Mouse (Mus musculus) 416B (cell line): ENCODE measurements at regions not wholly inside any gene's neighbourhood (a gene's known extent, or its start where the extent isn't known, plus 50 kb on each side); places are given as distances from the start of the nearest gene placed in this dataset.
A peak's percentile ranks its signal among the peaks of the same experiment; 100 is the strongest.

Experiments
- DNase-seq: peaks from one replicate; pipeline ENCODE4 v3.0.0; 2011; ENCODE audit warnings: low read depth

DNA sequence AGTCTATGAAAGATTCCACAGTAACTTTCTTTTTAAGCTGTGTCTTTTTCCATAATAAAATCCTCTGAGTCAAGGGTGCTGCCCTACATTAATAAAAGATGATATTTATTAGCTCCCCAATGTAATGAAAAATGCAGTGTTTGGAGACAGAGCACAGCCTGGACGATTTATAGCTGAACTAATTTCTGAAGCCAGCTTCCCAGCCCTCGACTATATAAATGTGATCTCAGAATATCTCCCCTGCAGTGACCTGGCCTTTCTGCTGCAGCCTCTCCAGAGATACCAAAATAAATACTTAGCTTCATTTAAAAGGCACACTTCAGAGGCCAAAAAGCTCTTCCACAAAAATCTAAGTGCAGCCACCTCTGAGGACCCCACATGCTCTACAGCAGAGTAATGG is 534.7 kb downstream of the Zfp619 start:
- no peak for DNase-seq

- DNase-seq, result no peak
Observed at GRCm38 (mm10) chr7:40058836-40059235, 541.3 kb downstream of the Zfp619 start.

GRCm38 (mm10) chr7:40064631-40065030 is 547.1 kb downstream of the Zfp619 start:
- no peak for DNase-seq

GRCm38 (mm10) chr7:40065526-40065925 is 548.0 kb downstream of the Zfp619 start:
- no peak for DNase-seq

GRCm38 (mm10) chr7:40067378-40067777 is 549.8 kb downstream of the Zfp619 start:
- DNase-seq, result no peak

DNA sequence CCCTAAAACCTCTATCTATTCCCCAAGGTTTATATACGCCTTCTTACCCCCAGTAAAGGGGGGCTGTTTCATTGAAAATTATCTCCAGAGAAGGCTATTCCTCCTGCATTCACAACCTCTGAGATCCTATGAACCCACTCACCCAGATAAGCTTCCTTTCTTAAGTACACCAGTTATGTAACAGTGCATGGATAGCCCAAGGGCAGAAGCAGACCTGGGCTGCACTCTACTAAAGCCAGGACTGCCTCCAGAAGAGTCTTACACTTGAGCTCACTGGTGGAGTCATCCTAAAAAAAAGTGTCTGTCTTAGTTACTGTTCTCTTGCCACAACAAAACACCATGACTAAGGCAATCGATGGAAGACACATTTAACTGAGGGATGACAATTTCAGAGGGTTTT is 553.7 kb downstream of the Zfp619 start:
- DNase-seq, result no peak

DNA sequence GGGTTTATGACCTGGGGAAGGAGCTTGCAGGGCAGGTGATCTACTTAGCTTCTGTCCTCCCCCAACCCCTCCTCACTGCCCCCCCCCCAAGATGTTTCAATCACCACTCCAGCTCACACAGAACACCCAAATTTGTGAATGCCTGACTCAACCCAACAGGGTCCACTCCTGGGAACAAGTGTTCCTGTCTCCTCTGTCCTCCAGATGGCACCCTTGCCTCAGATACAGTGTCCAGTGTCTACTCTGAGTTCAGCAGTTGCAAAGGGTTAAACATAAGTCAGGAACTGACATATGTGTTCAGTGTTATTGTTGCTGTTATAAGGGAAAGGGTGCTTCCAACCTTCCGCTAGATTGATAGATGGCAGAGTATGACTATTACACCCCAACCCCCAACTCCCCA is 554.9 kb downstream of the Zfp619 start:
- DNase-seq, result no peak

DNA sequence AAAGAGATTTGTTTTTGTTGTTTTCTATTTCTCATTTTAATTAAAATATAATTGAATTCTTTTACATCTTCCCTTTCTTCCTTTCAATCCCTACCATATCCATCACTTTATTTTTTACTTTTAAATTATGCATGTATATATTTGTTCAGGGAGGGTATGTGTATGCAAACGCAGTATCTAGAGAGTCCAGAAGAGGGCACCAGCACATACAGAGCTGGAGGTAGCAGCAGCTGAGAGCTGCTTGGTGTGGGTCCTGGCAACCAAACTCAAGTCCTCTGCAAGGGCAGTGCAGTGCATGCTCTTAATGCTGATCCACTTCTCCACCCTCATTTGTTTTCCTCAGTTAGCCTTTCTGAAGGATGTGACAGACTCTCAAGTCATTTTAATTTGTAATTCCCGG is 568.7 kb downstream of the Zfp619 start:
- DNase-seq, result peak; percentile 21

- DNase-seq, result no peak
Observed at GRCm38 (mm10) chr7:40097094-40097493, 579.5 kb downstream of the Zfp619 start.

GRCm38 (mm10) chr7:40103057-40103945 is 585.7 kb downstream of the Zfp619 start:
- peak; percentile 6 for DNase-seq

DNA sequence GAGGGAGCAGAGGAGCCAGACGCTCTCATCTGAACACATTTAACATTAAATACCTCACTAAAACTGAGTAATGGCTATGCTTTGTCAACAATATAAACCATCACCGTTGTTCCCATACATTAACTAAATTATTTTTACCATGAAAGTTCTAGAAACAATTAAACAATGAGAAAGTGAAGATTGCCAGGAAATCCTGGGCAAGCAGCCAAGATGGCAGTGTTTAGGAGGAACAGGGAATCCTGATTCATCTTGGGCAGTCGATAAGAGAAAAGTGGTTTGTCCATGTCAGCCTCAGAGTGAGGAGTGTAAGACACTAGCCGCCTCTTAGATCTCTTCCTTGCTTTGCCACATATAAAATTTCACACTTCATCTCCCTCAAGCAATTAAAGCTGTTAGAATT is 625.3 kb downstream of the Zfp619 start:
- DNase-seq, result no peak

- DNase-seq, result no peak
Observed at GRCm38 (mm10) chr7:40144431-40144830, 626.9 kb downstream of the Zfp619 start.

DNA sequence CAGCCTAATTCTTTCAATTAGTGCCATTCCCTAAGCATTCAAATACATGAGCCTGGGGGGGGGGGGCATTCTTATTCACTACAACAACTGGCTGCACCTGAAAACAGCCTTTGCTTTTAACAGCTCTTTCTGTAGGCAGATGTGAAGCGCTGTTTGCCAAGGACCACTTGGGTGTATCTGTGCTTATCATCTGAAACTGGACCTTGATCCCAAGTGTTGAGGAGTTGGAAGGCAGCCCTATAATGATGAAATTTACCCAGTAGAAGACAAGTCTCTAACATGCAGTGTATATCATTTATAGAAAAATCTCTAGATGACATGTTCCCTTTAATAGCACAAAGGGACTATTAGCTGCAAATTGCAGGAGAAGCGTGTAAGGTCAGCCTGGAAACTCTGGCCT is 660.0 kb downstream of the Zfp619 start:
- no peak for DNase-seq

DNA sequence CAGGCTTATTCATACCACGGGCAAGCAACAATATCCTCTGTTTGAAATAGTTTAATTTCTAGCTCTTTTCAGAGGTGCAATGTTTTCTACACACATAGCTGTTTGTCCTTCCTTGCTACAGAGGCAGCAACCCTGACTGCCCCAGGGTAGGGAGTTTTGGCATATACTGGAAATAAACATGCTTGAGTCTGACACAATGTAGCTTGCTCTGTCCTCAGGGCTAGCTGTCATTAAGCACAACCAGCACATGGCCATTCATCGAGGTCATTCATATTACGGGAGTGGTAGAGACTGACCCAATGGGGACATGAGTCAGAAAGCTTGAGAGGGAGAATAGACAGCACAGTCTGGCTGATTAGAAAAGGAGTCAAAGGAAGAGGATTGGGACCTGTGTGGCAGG is 677.8 kb downstream of the Zfp619 start:
- DNase-seq, result no peak

GRCm38 (mm10) chr7:40202615-40203014 is 685.0 kb downstream of the Zfp619 start:
- no peak for DNase-seq

- DNase-seq, result no peak
Observed at GRCm38 (mm10) chr7:40211956-40212355, 686.2 kb upstream of the Vstm2b start.

DNA sequence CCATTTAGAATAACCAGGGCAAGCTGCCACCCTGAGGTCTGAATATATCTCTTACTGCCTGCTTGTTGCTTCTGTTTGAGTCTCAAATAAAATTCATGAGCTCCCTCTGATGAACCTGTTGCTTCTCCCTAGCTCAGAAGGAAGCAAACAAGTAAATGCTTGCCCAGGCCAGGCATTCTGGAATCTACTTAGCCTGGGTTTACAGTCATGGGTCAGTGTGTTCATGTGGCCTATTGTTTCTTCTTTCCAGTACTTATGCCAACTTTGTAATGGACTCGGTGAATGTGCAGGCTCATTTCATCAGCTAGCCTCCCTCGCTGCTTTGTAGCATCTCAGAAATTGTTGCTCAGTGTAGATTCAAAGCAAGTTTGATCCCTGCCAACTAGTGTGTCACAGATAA is 685.6 kb upstream of the Vstm2b start:
- no peak for DNase-seq

- DNase-seq, result no peak
Observed at GRCm38 (mm10) chr7:40213646-40214045, 684.5 kb upstream of the Vstm2b start.

DNA sequence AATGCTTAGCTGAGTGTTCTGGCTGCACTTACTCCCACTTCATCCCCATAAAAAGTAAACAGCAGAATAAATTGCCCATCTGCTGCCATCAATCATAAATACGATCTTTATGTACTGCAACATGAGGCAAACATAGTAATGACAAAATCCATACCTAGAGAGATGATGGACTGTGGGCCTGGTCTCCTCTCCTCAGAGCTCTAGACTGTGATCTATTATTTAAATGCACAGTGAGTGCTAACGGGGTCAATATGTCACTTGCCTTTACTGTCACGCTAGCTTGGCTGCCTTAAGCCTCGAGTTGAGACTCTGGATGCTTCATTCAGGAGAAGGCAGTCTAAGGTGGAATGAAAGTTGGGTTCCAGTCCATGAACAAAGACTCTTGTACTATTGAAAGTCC is 683.7 kb upstream of the Vstm2b start:
- DNase-seq, result no peak

- no peak for DNase-seq
Observed at GRCm38 (mm10) chr7:40215271-40215670, 682.9 kb upstream of the Vstm2b start.

DNA sequence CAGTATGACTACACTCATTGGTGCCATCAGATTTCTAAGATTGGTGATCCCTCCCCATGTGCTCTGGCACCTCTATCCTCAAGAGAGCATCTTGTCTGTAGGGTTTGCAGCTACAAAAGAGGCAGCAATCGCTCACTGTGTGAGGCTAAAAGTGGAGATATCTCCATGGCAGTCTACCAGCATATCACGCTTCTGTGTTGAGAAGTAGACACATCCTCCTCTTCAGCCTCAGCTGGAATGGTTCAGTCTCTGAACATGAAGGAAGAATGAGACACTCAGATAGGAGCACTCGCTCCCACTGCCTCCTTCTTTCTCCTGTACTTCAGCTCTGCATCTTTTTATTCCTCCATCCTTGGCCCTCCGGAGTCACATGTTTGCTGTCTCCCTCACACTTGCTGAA is 677.6 kb upstream of the Vstm2b start:
- DNase-seq, result no peak

DNA sequence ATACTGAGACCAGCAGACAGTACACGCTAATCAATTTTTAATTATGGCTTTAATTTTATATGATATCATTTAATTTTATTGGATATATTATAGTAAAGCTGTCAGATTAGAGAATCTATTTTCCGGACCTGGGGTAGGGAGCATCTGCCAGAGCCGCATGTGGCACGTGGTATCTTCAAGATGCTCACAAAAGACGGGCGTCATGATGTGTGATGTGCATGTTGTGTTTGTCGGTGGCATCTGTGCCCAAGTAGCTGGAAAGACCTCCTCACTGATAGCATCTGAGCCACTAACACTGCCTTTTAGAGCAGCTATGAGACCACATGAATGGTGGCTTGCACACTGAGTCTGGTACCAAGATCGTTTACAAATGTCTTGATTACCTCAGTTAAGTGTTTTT is 652.9 kb upstream of the Vstm2b start:
- no peak for DNase-seq

DNA sequence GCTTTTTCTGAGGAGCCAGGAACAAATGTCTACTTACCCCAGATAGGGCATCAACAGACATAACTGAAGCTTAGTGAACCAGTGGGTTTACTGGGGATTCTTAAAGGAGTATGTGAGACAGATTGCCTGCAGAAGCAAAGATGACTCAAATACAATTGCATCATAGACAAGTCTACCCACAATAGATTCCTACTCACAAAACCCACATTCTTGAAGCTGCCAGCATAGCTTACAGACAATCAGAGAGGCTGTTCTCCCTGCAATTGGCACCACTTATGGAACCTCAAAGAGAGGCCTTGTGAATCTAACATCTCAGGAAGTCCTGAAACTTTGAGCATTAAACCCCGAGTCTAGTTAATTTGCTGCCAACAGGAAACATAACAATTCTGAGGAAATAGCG is 649.6 kb upstream of the Vstm2b start:
- DNase-seq, result no peak

DNA sequence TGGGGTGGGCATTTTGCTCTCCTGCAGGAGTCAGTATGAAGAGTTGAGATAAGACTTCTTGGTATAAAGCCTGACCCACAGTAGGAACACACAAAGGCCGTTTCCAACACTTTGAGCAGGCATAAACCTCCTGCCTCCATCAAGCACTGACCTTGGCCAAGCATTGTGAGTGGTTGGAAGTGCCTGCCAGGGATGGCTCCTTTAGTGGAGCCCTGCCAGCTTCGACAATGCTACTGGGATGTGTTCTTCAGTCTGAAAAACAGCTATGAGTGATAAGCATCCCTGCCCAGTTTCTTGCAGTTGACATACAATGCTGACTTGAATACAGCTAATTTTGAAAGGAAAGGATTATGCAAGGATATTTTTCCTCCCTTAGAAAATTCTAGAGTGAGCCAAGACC is 644.6 kb upstream of the Vstm2b start:
- DNase-seq, result no peak
